In the genomic region with DNA sequence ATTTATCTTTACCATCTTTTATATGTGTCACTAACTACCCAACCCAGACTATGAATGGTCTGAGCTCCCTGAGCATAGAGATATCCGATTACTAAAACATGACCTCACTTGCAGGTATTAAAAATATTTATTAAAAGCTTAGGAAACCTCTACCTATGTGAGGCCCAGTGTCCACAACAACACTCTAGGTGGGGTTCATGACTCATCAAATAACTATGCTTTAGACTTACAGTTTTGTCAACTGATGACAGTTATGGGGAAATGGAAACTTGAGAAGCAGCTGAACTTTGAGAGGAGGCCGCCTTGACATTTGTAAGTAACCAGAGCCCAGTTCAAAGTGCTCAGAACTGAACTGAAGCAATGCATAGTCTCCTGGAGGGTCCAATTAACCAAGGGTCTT, we compare ENCODE assay signal across 18 mouse cellular contexts. TPM values are rescaled to one million over a fixed set of nuclear protein-coding genes. Genes with fewer than 3 reads are reported as not detected.
DNase-seq lines count a peak whose midpoint lies in the region; ATAC-seq and TF ChIP-seq lines count a peak whose summit lies in the region.
"Had no signal": no experiment of that assay in that cellular context is flagged by ENCODE, and none has a peak within 500 bp of the region (broad histone marks: within the 10 kb centered on the region; RNA-seq: fewer than 3 reads in every experiment).

No protein-coding gene starts in this region.

- H3K79me2 ChIP-seq in C2C12 (ENCODE audit: control insufficient read depth, insufficient read depth) = no peaks in the 10 kb centered on the region
- no peaks in the 10 kb centered on the region for H3K79me2 ChIP-seq in macrophage (ENCODE audit: inconsistent target)

- 0 out of 2 replicates have a peak overlapping the region, but pooled peaks have one; percentile 1 for H3K27ac ChIP-seq in layer of hippocampus, adult 2 months
- H3K27ac ChIP-seq in macrophage = peak overlapping the region; percentile 96
- no peak overlapping the region for H3K27ac ChIP-seq in forebrain, embryonic 15.5 days (replicated peaks)
- H3K27ac ChIP-seq: embryonic facial prominence, embryonic 13.5 days; forebrain, embryonic 12.5 days; heart, adult 2 months; hindbrain, embryonic 12.5 days had no signal

- H3K4me3 ChIP-seq in layer of hippocampus, adult 2 months = no peak overlapping the region
- no peak overlapping the region for H3K4me3 ChIP-seq in C2C12 (ENCODE audit: insufficient read depth, poor library complexity, severe bottlenecking)
- H3K4me3 ChIP-seq in macrophage (ENCODE audit: inconsistent target) = no peak overlapping the region
- H3K4me3 ChIP-seq in forebrain, embryonic 15.5 days = no peak overlapping the region
- H3K4me3 ChIP-seq: embryonic facial prominence, embryonic 13.5 days; forebrain, embryonic 12.5 days; heart, adult 2 months; hindbrain, embryonic 12.5 days had no signal

- WGBS in macrophage (ENCODE audit: missing documents) = 79% methylated on average over 2 of the region's 2 CpGs
- whole genome bisulfite sequencing in forebrain, embryonic 15.5 days = 86% methylated on average over 2 of the region's 2 CpGs

- H3ac ChIP-seq in C2C12 (ENCODE audit: control insufficient read depth, insufficient read length, low read depth) = no peak overlapping the region

- ATAC-seq in forebrain, embryonic 15.5 days (replicated peaks) = no peak

- DNase-seq in layer of hippocampus, adult 2 months (ENCODE audit: low spot score in 2 of 2) = no peak
- DNase-seq in layer of hippocampus, postnatal 36 days = no peak
- peak; percentile 52 for DNase-seq in NIH3T3 (ENCODE audit: low read depth)
- DNase-seq in right cerebral cortex, postnatal 25 days = no peak
- DNase-seq: adrenal gland, postnatal 36 days; cerebellum, postnatal 36 days; heart, adult 2 months; layer of hippocampus, adult 9-11 months had no signal

- H3K36me3 ChIP-seq in C2C12 (ENCODE audit: control insufficient read depth, insufficient read depth) (no peaks in the 10 kb centered on the region), macrophage (ENCODE audit: inconsistent target) (no peaks in the 10 kb centered on the region)
- no peaks in the 10 kb centered on the region for H3K36me3 ChIP-seq in forebrain, embryonic 15.5 days
- H3K36me3 ChIP-seq: embryonic facial prominence, embryonic 13.5 days; forebrain, embryonic 12.5 days; G1E; hindbrain, embryonic 12.5 days had no signal

- no peak for TF ChIP-seq CTCF in layer of hippocampus, adult 2 months (conservative IDR thresholded peaks at IDR 0.05)
- TF ChIP-seq CTCF in C2C12 (IDR thresholded peaks at IDR 0.05; ENCODE audit: control insufficient read depth, insufficient read depth, insufficient read length) = no peak

- no peaks in the 10 kb centered on the region for H3K27me3 ChIP-seq in C2C12 (ENCODE audit: control insufficient read depth, insufficient read depth, insufficient read length)
- no peaks in the 10 kb centered on the region for H3K27me3 ChIP-seq in forebrain, embryonic 15.5 days
- H3K27me3 ChIP-seq: embryonic facial prominence, embryonic 13.5 days; forebrain, embryonic 12.5 days; hindbrain, embryonic 12.5 days had no signal

- H3K4me1 ChIP-seq in forebrain, embryonic 15.5 days = peaks cover 16% of the 10 kb centered on the region
- H3K4me1 ChIP-seq: forebrain, embryonic 12.5 days; hindbrain, embryonic 12.5 days had no signal

- H3K79me3 ChIP-seq in C2C12 (ENCODE audit: low read depth) = no peaks in the 10 kb centered on the region

- H3K9me3 ChIP-seq in forebrain, embryonic 15.5 days = no peaks in the 10 kb centered on the region
- H3K9me3 ChIP-seq: embryonic facial prominence, embryonic 13.5 days; forebrain, embryonic 12.5 days; G1E; hindbrain, embryonic 12.5 days had no signal

- H3K4me2 ChIP-seq in forebrain, embryonic 15.5 days (replicated peaks) = no peak overlapping the region
- H3K4me2 ChIP-seq: embryonic facial prominence, embryonic 13.5 days; forebrain, embryonic 12.5 days; hindbrain, embryonic 12.5 days had no signal

- H3K9ac ChIP-seq in forebrain, embryonic 15.5 days (replicated peaks) = no peak overlapping the region
- H3K9ac ChIP-seq: embryonic facial prominence, embryonic 13.5 days; forebrain, embryonic 12.5 days; hindbrain, embryonic 12.5 days had no signal

TF ChIP-seq in C2C12, 6 proteins besides CTCF, POLR2A, EP300 and RAD21:
- TF ChIP-seq USF1 (IDR thresholded peaks at IDR 0.05; ENCODE audit: low read depth) (no peak), CEBPB (IDR thresholded peaks at IDR 0.05; ENCODE audit: low read depth) (peak; percentile 42)
TF ChIP-seq in C2C12: peak in this region for 1.

RNA-seq across cellular contexts. Expression of gene Gm47791, which starts 24.2 kb away (rescaled TPM):
- total RNA-seq in layer of hippocampus, adult 2 months (2021) = not detected
- not detected for total RNA-seq in layer of hippocampus, postnatal 36 days (2021)
- polyA plus RNA-seq in C2C12 (2012; fragmentation: generic; extraction: Trizol) (not detected), macrophage (2018) (not detected in 3 replicates)
- total RNA-seq in macrophage (2018; cell fraction: chromatin; rRNA removed) = not detected
- total RNA-seq in macrophage (2018; cell fraction: cytosol; rRNA removed) = not detected
- not detected for total RNA-seq in macrophage (2018; cell fraction: nucleus; rRNA removed)
- polyA plus RNA-seq in forebrain, embryonic 15.5 days (2015; fragmentation: Nextera tagmentation; extraction: Ambion mirVana) = not detected in 2 replicates
- total RNA-seq: adrenal gland, postnatal 36 days; G1E; heart, adult 2 months; left cerebral cortex, postnatal 25 days; liver, adult 2 months had no signal
- polyA plus RNA-seq: embryonic facial prominence, embryonic 13.5 days; forebrain, embryonic 12.5 days; G1E; heart, adult 2 months; hindbrain, embryonic 12.5 days; liver, adult 2 months; thymus, postnatal 0 days had no signal

RNA-seq across cellular contexts. Expression of gene Tm4sf20, which starts 26.9 kb away (rescaled TPM):
- total RNA-seq in layer of hippocampus, adult 2 months (2021) = not detected
- not detected for total RNA-seq in layer of hippocampus, postnatal 36 days (2021)
- polyA plus RNA-seq in C2C12 (2012; fragmentation: generic; extraction: Trizol) = not detected
- total RNA-seq in macrophage (2018; cell fraction: chromatin; rRNA removed) = not detected
- not detected for total RNA-seq in macrophage (2018; cell fraction: cytosol; rRNA removed)
- total RNA-seq in macrophage (2018; cell fraction: nucleus; rRNA removed) = not detected
- polyA plus RNA-seq in macrophage (2018) = not detected in 3 replicates
- polyA plus RNA-seq in forebrain, embryonic 15.5 days (2015; fragmentation: Nextera tagmentation; extraction: Ambion mirVana) = not detected in 2 replicates
- total RNA-seq: adrenal gland, postnatal 36 days; G1E; heart, adult 2 months; left cerebral cortex, postnatal 25 days; liver, adult 2 months had no signal
- polyA plus RNA-seq: G1E; heart, adult 2 months; hindbrain, embryonic 12.5 days; liver, adult 2 months had no signal

RNA-seq across cellular contexts. Expression of gene Agfg1, which starts 44.1 kb away (rescaled TPM):
- total RNA-seq in layer of hippocampus, adult 2 months (2021) = 10 to 100 TPM; 68.9 TPM
- total RNA-seq in layer of hippocampus, postnatal 36 days (2021) = 10 to 100 TPM; 80.0 to 80.4 TPM
- polyA plus RNA-seq in C2C12 (2012; fragmentation: generic; extraction: Trizol) = 26.9 TPM
- 100 to 1,000 TPM in 4 of 26 experiments, 10 to 100 TPM in 22; 35.8 to 142 (median 48.2) TPM for total RNA-seq in macrophage (2018; cell fraction: chromatin; rRNA removed)
- total RNA-seq in macrophage (2018; cell fraction: cytosol; rRNA removed) = 10 to 100 TPM; 30.0 to 75.1 (median 37.3) TPM
- total RNA-seq in macrophage (2018; cell fraction: nucleus; rRNA removed) = 100 to 1,000 TPM in 1 of 26 experiments, 10 to 100 TPM in 25; 33.2 to 103 (median 46.5) TPM
- polyA plus RNA-seq in macrophage (2018) = 27.2 to 65.1 TPM (median 30.0 TPM) in 3 replicates
- 34.6 and 36.8 TPM in 2 replicates for polyA plus RNA-seq in forebrain, embryonic 15.5 days (2015; fragmentation: Nextera tagmentation; extraction: Ambion mirVana)
